Mouse (Mus musculus) hindbrain, embryonic 11.5 days (tissue): ENCODE data around the gene Ceacam18. TPM values are rescaled to one million over a fixed set of nuclear protein-coding genes. Genes with fewer than 3 reads are reported as not detected.
"Not testable (repeated sequence)": the region's sequence is repeated elsewhere in the genome, so short reads cannot be mapped to it uniquely, and the experiment has no call there.

Source experiments
- ATAC-seq: fragments of 200-750 bp; cut with Nextera tagmentation; 2 replicates; pipeline ENCODE4 v1.8.0; 2017; ENCODE audit warnings: mild to moderate bottlenecking, moderate TSS enrichment, moderate library complexity; ENCODE audit not compliant: low FRiP score
- DNase-seq: peaks from one replicate; pipeline ENCODE4 v3.0.0-alpha.2; 2015; ENCODE audit warnings: low spot score
- H3K27ac ChIP-seq: fragments of 300-500 bp; sonication (generic); 2 replicates; pipeline ENCODE4 v1.5.1; 2014; ENCODE audit warnings: mild to moderate bottlenecking, low read depth, low read length
- H3K27me3 ChIP-seq: fragments of 300-500 bp; sonication (generic); 2 replicates; pipeline ENCODE4 v1.6.1; 2014; ENCODE audit warnings: mild to moderate bottlenecking, low read length, moderate library complexity, mixed read lengths; ENCODE audit not compliant: control insufficient read depth, insufficient read depth
- H3K36me3 ChIP-seq: fragments of 300-500 bp; sonication (generic); 2 replicates; pipeline ENCODE4 v1.6.1; 2014; ENCODE audit warnings: mild to moderate bottlenecking, low read length, moderate library complexity, mixed read lengths; ENCODE audit not compliant: control insufficient read depth, insufficient read depth
- H3K4me1 ChIP-seq: fragments of 300-500 bp; sonication (generic); replicated peaks from 2 replicates; pipeline ENCODE4 v1.6.1; 2014; ENCODE audit warnings: low read length, mixed read lengths; ENCODE audit not compliant: control insufficient read depth, insufficient read depth
- H3K4me2 ChIP-seq: fragments of 300-500 bp; sonication (generic); replicated peaks from 2 replicates; pipeline ENCODE4 v1.6.1; 2014; ENCODE audit warnings: mild to moderate bottlenecking, low read depth, low read length
- H3K4me3 ChIP-seq: fragments of 300-500 bp; sonication (generic); 2 replicates; pipeline ENCODE4 v1.5.1; 2014; ENCODE audit warnings: low read depth, low read length
- H3K9ac ChIP-seq: fragments of 300-500 bp; sonication (generic); 2 replicates; pipeline ENCODE4 v1.6.1; 2014; ENCODE audit warnings: low read depth, low read length
- H3K9me3 ChIP-seq: fragments of 300-500 bp; sonication (generic); 2 replicates; pipeline ENCODE4 v1.6.1; 2016; ENCODE audit warnings: low read length; ENCODE audit not compliant: control insufficient read depth
- WGBS: fragments of 180-500 bp; shearing (Covaris S2); extraction: QIAGEN DNeasy Blood & Tissue Kit; methylation state at CpG from one replicate; pipeline ENCODE4 v1.1.7; 2014; 5-methylcytosine and 5-hydroxymethylcytosine counted together
- polyA plus RNA-seq: library from polyadenylated mRNA; unstranded; fragments of >200 nt; fragmentation: Nextera tagmentation; extraction: Ambion mirVana; gene quantifications from 2 replicates; pipeline ENCODE4 v1.2.1, GENCODE M21; 2014

Ceacam18 gene
- polyA plus RNA-seq, 1 experiment from 2014 or later: not detected

GRCm38 (mm10) chr7:43654519-43654918 lies 20.0 kb downstream of the Ceacam18 start:
- Histone ChIP-seq H3K4me1 (no peaks in the 10 kb centered on the region), H3K4me2 (no peak overlapping the region), H3K27me3 (no peaks in the 10 kb centered on the region), H3K36me3 (no peaks in the 10 kb centered on the region), H3K27ac (no peak overlapping the region), H3K9me3 (no peaks in the 10 kb centered on the region), H3K9ac (no peak overlapping the region), H3K4me3 (no peak overlapping the region)
- no peak for DNase-seq
- 83% methylated on average over 3 of the region's 3 CpGs for WGBS
- ATAC-seq: no peak

GRCm38 (mm10) chr7:43656232-43656631 lies 21.7 kb downstream of the Ceacam18 start:
- Histone ChIP-seq H3K4me1 (no peaks in the 10 kb centered on the region), H3K27me3 (no peaks in the 10 kb centered on the region), H3K27ac (no peak overlapping the region), H3K36me3 (no peaks in the 10 kb centered on the region), H3K4me2 (no peak overlapping the region), H3K4me3 (no peak overlapping the region), H3K9me3 (no peaks in the 10 kb centered on the region), H3K9ac (no peak overlapping the region)
- ATAC-seq (no peak), DNase-seq (no peak)
- WGBS: 74% methylated on average over 6 of the region's 6 CpGs

- Histone ChIP-seq H3K9me3 (no peaks in the 10 kb centered on the region), H3K4me1 (no peaks in the 10 kb centered on the region), H3K4me2 (no peak within 1 kb of the TSS), H3K9ac (no peak within 1 kb of the TSS), H3K36me3 (no peaks in the 10 kb centered on the region), H3K4me3 (no peak within 1 kb of the TSS), H3K27me3 (no peaks in the 10 kb centered on the region), H3K27ac (no peak within 1 kb of the TSS)
- DNase-seq (no peak), ATAC-seq (no peak)
- 83% methylated on average over 1 of the region's 1 CpGs for WGBS
These were observed 25.5 kb downstream of the Ceacam18 start, which contains the start of gene Siglece for GRCm38 (mm10) chr7:43660002-43660401. Gene Siglece, minus strand, starts transcription at chr7:43660161.

- Histone ChIP-seq H3K9ac (no peak overlapping the region), H3K27ac (no peak overlapping the region), H3K4me2 (no peak overlapping the region), H3K4me1 (no peaks in the 10 kb centered on the region), H3K4me3 (no peak overlapping the region), H3K9me3 (no peaks in the 10 kb centered on the region), H3K36me3 (no peaks in the 10 kb centered on the region), H3K27me3 (no peaks in the 10 kb centered on the region)
- no peak for DNase-seq
- no peak for ATAC-seq
- WGBS: 100% methylated on average over 1 of the region's 1 CpGs
These were observed 28.3 kb downstream of the Ceacam18 start for GRCm38 (mm10) chr7:43662804-43663203.

GRCm38 (mm10) chr7:43667221-43667620 lies 32.7 kb downstream of the Ceacam18 start:
- not testable (repeated sequence) for H3K27me3 ChIP-seq, H3K9me3 ChIP-seq, H3K27ac ChIP-seq, H3K4me3 ChIP-seq, ATAC-seq, H3K4me2 ChIP-seq, H3K36me3 ChIP-seq, H3K4me1 ChIP-seq, DNase-seq, H3K9ac ChIP-seq
- 87% methylated on average over 4 of the region's 4 CpGs for WGBS

- no peak overlapping the region for H3K4me2 ChIP-seq
- H3K9ac ChIP-seq: no peak overlapping the region
- no peaks in the 10 kb centered on the region for H3K27me3 ChIP-seq
- H3K9me3 ChIP-seq: no peaks in the 10 kb centered on the region
- DNase-seq: peak; percentile 42
- 24% methylated on average over 3 of the region's 3 CpGs for WGBS
- ATAC-seq: no peak
- no peaks in the 10 kb centered on the region for H3K36me3 ChIP-seq
- H3K4me3 ChIP-seq: no peak overlapping the region
- H3K27ac ChIP-seq: no peak overlapping the region
- H3K4me1 ChIP-seq: peaks cover 2% of the 10 kb centered on the region; the same call in 1 of the 2 replicates
These were observed 34.1 kb downstream of the Ceacam18 start for GRCm38 (mm10) chr7:43668582-43668981.

GRCm38 (mm10) chr7:43671064-43671808 lies 36.7 kb downstream of the Ceacam18 start:
- WGBS: 69% methylated on average over 11 of the region's 11 CpGs
- Histone ChIP-seq H3K27ac (no peak overlapping the region), H3K9ac (peak overlapping the region; percentile 4), H3K36me3 (peaks cover 7% of the 10 kb centered on the region; the same call in 1 of the 2 replicates), H3K4me2 (peak overlapping the region; percentile 46), H3K27me3 (no peaks in the 10 kb centered on the region), H3K4me1 (peaks cover 2% of the 10 kb centered on the region; the same call in 1 of the 2 replicates), H3K9me3 (no peaks in the 10 kb centered on the region), H3K4me3 (peak overlapping the region; percentile 47)
- DNase-seq (no peak), ATAC-seq (peak; percentile 60)

- ATAC-seq (peak; percentile 94), DNase-seq (peak; percentile 89)
- Histone ChIP-seq H3K9me3 (no peaks in the 10 kb centered on the region), H3K4me2 (peak within 1 kb of the TSS; percentile 46), H3K4me3 (peak within 1 kb of the TSS; percentile 47), H3K36me3 (peaks cover 14% of the 10 kb centered on the region), H3K9ac (peak within 1 kb of the TSS; percentile 46), H3K4me1 (peaks cover 2% of the 10 kb centered on the region; the same call in 1 of the 2 replicates), H3K27me3 (no peaks in the 10 kb centered on the region), H3K27ac (no peak within 1 kb of the TSS)
- WGBS: under 1% methylated on average over 26 of the region's 26 CpGs
These were observed 37.5 kb downstream of the Ceacam18 start, which contains the start of gene Ctu1 for GRCm38 (mm10) chr7:43671809-43672580. Gene Ctu1, plus strand, starts transcription at chr7:43672016.
